Mouse (Mus musculus) hindbrain, embryonic 13.5 days (tissue): ENCODE data around the gene Sval2. TPM values are rescaled to one million over a fixed set of nuclear protein-coding genes. Genes with fewer than 3 reads are reported as not detected.

Experiments used
- ATAC-seq: fragments of 200-750 bp; cut with Nextera tagmentation; 2 replicates; pipeline ENCODE4 v1.8.0; 2017; ENCODE audit warnings: moderate TSS enrichment; ENCODE audit not compliant: low FRiP score
- H3K27ac ChIP-seq: fragments of 300-500 bp; sonication (generic); 2 replicates; pipeline ENCODE4 v1.5.1; 2015; ENCODE audit warnings: inconsistent platforms, mild to moderate bottlenecking, moderate library complexity
- H3K27me3 ChIP-seq: fragments of 300-500 bp; sonication (generic); 2 replicates; pipeline ENCODE4 v1.6.1; 2015; ENCODE audit warnings: mild to moderate bottlenecking, inconsistent platforms
- H3K36me3 ChIP-seq: fragments of 300-500 bp; sonication (generic); 2 replicates; pipeline ENCODE4 v1.6.1; 2015; ENCODE audit warnings: mild to moderate bottlenecking, inconsistent platforms
- H3K4me1 ChIP-seq: fragments of 300-500 bp; sonication (generic); replicated peaks from 2 replicates; pipeline ENCODE4 v1.6.1; 2015; ENCODE audit warnings: inconsistent platforms
- H3K4me2 ChIP-seq: fragments of 300-500 bp; sonication (generic); 2 replicates; pipeline ENCODE4 v1.6.1; 2015; ENCODE audit warnings: inconsistent platforms, mild to moderate bottlenecking, moderate library complexity
- H3K4me3 ChIP-seq: fragments of 300-500 bp; sonication (generic); 2 replicates; pipeline ENCODE4 v1.5.1; 2015; ENCODE audit warnings: mild to moderate bottlenecking, inconsistent platforms
- H3K9ac ChIP-seq: fragments of 300-500 bp; sonication (generic); 2 replicates; pipeline ENCODE4 v1.6.1; 2015; ENCODE audit warnings: mild to moderate bottlenecking, inconsistent platforms
- H3K9me3 ChIP-seq: fragments of 300-500 bp; sonication (generic); 2 replicates; pipeline ENCODE4 v1.6.1; 2016; ENCODE audit warnings: inconsistent platforms
- WGBS: fragments of 180-500 bp; shearing (Covaris S2); methylation state at CpG from one replicate; pipeline ENCODE4 v1.1.7; 2015; 5-methylcytosine and 5-hydroxymethylcytosine counted together
- polyA plus RNA-seq: library from polyadenylated mRNA; unstranded; fragments of >200 nt; fragmentation: Nextera tagmentation; extraction: Ambion mirVana; gene quantifications from 2 replicates; pipeline ENCODE4 v1.2.1, GENCODE M21; 2015

The Sval2 gene
- polyA plus RNA-seq = not detected in 2 replicates

- Histone ChIP-seq H3K4me1 (no peaks in the 10 kb centered on the region), H3K36me3 (no peaks in the 10 kb centered on the region), H3K9ac (no peak within 1 kb of the TSS), H3K27me3 (no peaks in the 10 kb centered on the region), H3K4me3 (no peak within 1 kb of the TSS), H3K9me3 (no peaks in the 10 kb centered on the region), H3K27ac (no peak within 1 kb of the TSS), H3K4me2 (no peak within 1 kb of the TSS)
- 93% methylated on average over 3 of the region's 3 CpGs for WGBS
- ATAC-seq = no peak
Measured at GRCm38 (mm10) chr6:41852689-41853088, at the start of gene Sval2. Sval2 (plus strand) TSS chr6:41852989.

- no peaks in the 10 kb centered on the region for H3K4me1 ChIP-seq
Measured at GRCm38 (mm10) chr6:41824086-41824485, 28.7 kb upstream of the Sval2 start.

GRCm38 (mm10) chr6:41829516-41829915 is 23.3 kb upstream of the Sval2 start:
- H3K4me2 ChIP-seq = no peak overlapping the region
- no peak for ATAC-seq
- H3K36me3 ChIP-seq = no peaks in the 10 kb centered on the region
- no peaks in the 10 kb centered on the region for H3K9me3 ChIP-seq
- no peak overlapping the region for H3K4me3 ChIP-seq
- WGBS = 89% methylated on average over 2 of the region's 2 CpGs
- no peaks in the 10 kb centered on the region for H3K4me1 ChIP-seq
- no peak overlapping the region for H3K27ac ChIP-seq
- no peaks in the 10 kb centered on the region for H3K27me3 ChIP-seq
- H3K9ac ChIP-seq = no peak overlapping the region

More at GRCm38 (mm10) chr6:41824086-41824485, 28.7 kb upstream of the Sval2 start:
- Histone ChIP-seq H3K9ac (no peak overlapping the region), H3K4me3 (no peak overlapping the region), H3K4me2 (no peak overlapping the region), H3K27ac (no peak overlapping the region), H3K27me3 (no peaks in the 10 kb centered on the region), H3K36me3 (no peaks in the 10 kb centered on the region), H3K9me3 (no peaks in the 10 kb centered on the region)
- no peak for ATAC-seq

GRCm38 (mm10) chr6:41847235-41847634 is 5.6 kb upstream of the Sval2 start, which contains the start of gene Pip:
Pip (plus strand) TSS chr6:41847535.
- Histone ChIP-seq H3K4me3 (no peak within 1 kb of the TSS), H3K36me3 (no peaks in the 10 kb centered on the region), H3K27ac (no peak within 1 kb of the TSS), H3K9ac (no peak within 1 kb of the TSS), H3K4me1 (no peaks in the 10 kb centered on the region), H3K27me3 (no peaks in the 10 kb centered on the region), H3K4me2 (no peak within 1 kb of the TSS), H3K9me3 (no peaks in the 10 kb centered on the region)
- no peak for ATAC-seq
- WGBS = 86% methylated on average over 2 of the region's 2 CpGs

GRCm38 (mm10) chr6:41864038-41864437 is 11.2 kb downstream of the Sval2 start:
- H3K27me3 ChIP-seq = no peaks in the 10 kb centered on the region
- H3K27ac ChIP-seq = no peak overlapping the region
- H3K4me2 ChIP-seq = no peak overlapping the region
- no peaks in the 10 kb centered on the region for H3K4me1 ChIP-seq
- no peak for ATAC-seq
- H3K36me3 ChIP-seq = no peaks in the 10 kb centered on the region
- H3K9ac ChIP-seq = no peak overlapping the region
- 79% methylated on average over 2 of the region's 2 CpGs for WGBS
- no peak overlapping the region for H3K4me3 ChIP-seq
- no peaks in the 10 kb centered on the region for H3K9me3 ChIP-seq

GRCm38 (mm10) chr6:41911625-41912024 is 58.8 kb downstream of the Sval2 start:
- 90% methylated on average over 5 of the region's 5 CpGs for WGBS
- Histone ChIP-seq H3K4me2 (no peak overlapping the region), H3K36me3 (no peaks in the 10 kb centered on the region), H3K27ac (no peak overlapping the region), H3K4me1 (no peaks in the 10 kb centered on the region), H3K4me3 (no peak overlapping the region), H3K9me3 (no peaks in the 10 kb centered on the region), H3K9ac (no peak overlapping the region), H3K27me3 (no peaks in the 10 kb centered on the region)
- ATAC-seq = no peak

Other genes with a start within 250 kb of the Sval2 start
- 28.3 and 29.5 TPM in 2 replicates for gene Ephb6, start 247.5 kb upstream of the Sval2 start, polyA plus RNA-seq
- 0.70 and 0.87 TPM in 2 replicates for gene Trpv6, start 216.6 kb upstream of the Sval2 start, polyA plus RNA-seq
- not detected in 2 replicates for gene Trpv5, start 172.2 kb upstream of the Sval2 start, polyA plus RNA-seq
- not detected in 2 replicates for gene Llcfc1, start 168.6 kb upstream of the Sval2 start, polyA plus RNA-seq
- 0.96 and 1.0 TPM in 2 replicates for gene Kel, start 148.7 kb upstream of the Sval2 start, polyA plus RNA-seq
- not detected in 2 replicates for gene Olfr459, start 77.8 kb upstream of the Sval2 start, polyA plus RNA-seq
- not detected in 2 replicates for gene Pip, start 5.5 kb upstream of the Sval2 start, polyA plus RNA-seq
- not detected in 2 replicates for gene Sval1, start 98.6 kb downstream of the Sval2 start, polyA plus RNA-seq
- not detected in 2 replicates for gene Sval3, start 115.2 kb downstream of the Sval2 start, polyA plus RNA-seq
- not detected in 2 replicates for gene Sva, start 185.4 kb downstream of the Sval2 start, polyA plus RNA-seq